Mouse (Mus musculus): ENCODE measurements around the gene Ankrd42. TPM values are rescaled to one million over a fixed set of nuclear protein-coding genes. Genes with fewer than 3 reads are reported as not detected.

The Ankrd42 gene
- total RNA-seq (2014; fragmentation: Nextera tagmentation) (1.1 and 2.2 TPM in 2 replicates), total RNA-seq (2017) (0.66 and 1.0 TPM in 2 replicates), polyA plus RNA-seq (2012) (0.43 and 0.44 TPM in 2 replicates)

- ATAC-seq (ENCODE audit: extremely low read depth, insufficient number of reproducible peaks, low FRiP score, poor library complexity, severe bottlenecking), result peak; percentile 96
- Histone ChIP-seq H3K4me1 (ENCODE audit: insufficient read depth, low read depth, low read length) (peaks cover 29% of the 10 kb centered on the region), H3K27me3 (ENCODE audit: insufficient read depth, low read length) (peaks cover 16% of the 10 kb centered on the region), H3K9me3 (replicated peaks) (no peaks in the 10 kb centered on the region), H3K4me3 (ENCODE audit: low read depth, low read length) (peak within 1 kb of the TSS; percentile 84), H3K36me3 (replicated peaks) (peaks cover 21% of the 10 kb centered on the region)
- no peak for TF ChIP-seq POLR2AphosphoS5 (IDR thresholded peaks at IDR 0.05; ENCODE audit: insufficient replicate concordance, low read depth, low read length)
- peak; percentile 83 for DNase-seq (ENCODE audit: low spot score)
Observed at GRCm38 (mm10) chr7:92637021-92637625, at the start of gene Ankrd42. Gene Ankrd42, minus strand, starts transcription at chr7:92637142.

- no peaks in the 10 kb centered on the region for H3K4me1 ChIP-seq (ENCODE audit: insufficient read depth, low read depth, low read length)
- peaks cover 38% of the 10 kb centered on the region for H3K27me3 ChIP-seq (ENCODE audit: insufficient read depth, low read length)
- ATAC-seq (ENCODE audit: extremely low read depth, insufficient number of reproducible peaks, low FRiP score, poor library complexity, severe bottlenecking) (no peak), DNase-seq (ENCODE audit: low spot score) (no peak)
- H3K4me3 ChIP-seq (ENCODE audit: low read depth, low read length), result no peak overlapping the region
- TF ChIP-seq GATA2 (IDR thresholded peaks at IDR 0.05; ENCODE audit: borderline replicate concordance, low read depth, low read length) (no peak), GATA1 (IDR thresholded peaks at IDR 0.05; ENCODE audit: borderline replicate concordance, low read length) (no peak), CTCF (IDR thresholded peaks at IDR 0.05; ENCODE audit: low read depth, low read length) (no peak), POLR2AphosphoS5 (IDR thresholded peaks at IDR 0.05; ENCODE audit: insufficient replicate concordance, low read depth, low read length) (no peak), TAL1 (conservative IDR thresholded peaks at IDR 0.05; ENCODE audit: low read depth, low read length) (no peak)
- H3K36me3 ChIP-seq (replicated peaks), result no peaks in the 10 kb centered on the region
- peaks cover 3% of the 10 kb centered on the region; the same call in 1 of the 2 replicates for H3K9me3 ChIP-seq (replicated peaks)
Observed at GRCm38 (mm10) chr7:92677346-92677745, 40.4 kb upstream of the Ankrd42 start.

- Histone ChIP-seq H3K9me3 (replicated peaks) (peaks cover 3% of the 10 kb centered on the region; the same call in 1 of the 2 replicates), H3K4me3 (ENCODE audit: low read depth, low read length) (no peak overlapping the region), H3K4me1 (ENCODE audit: insufficient read depth, low read depth, low read length) (peaks cover 8% of the 10 kb centered on the region), H3K27me3 (ENCODE audit: insufficient read depth, low read length) (peaks cover 33% of the 10 kb centered on the region), H3K36me3 (replicated peaks) (no peaks in the 10 kb centered on the region)
- no peak for ATAC-seq (ENCODE audit: extremely low read depth, insufficient number of reproducible peaks, low FRiP score, poor library complexity, severe bottlenecking)
- no peak for DNase-seq (ENCODE audit: low spot score)
- TF ChIP-seq GATA1 (IDR thresholded peaks at IDR 0.05; ENCODE audit: borderline replicate concordance, low read length) (no peak), GATA2 (IDR thresholded peaks at IDR 0.05; ENCODE audit: borderline replicate concordance, low read depth, low read length) (no peak), CTCF (IDR thresholded peaks at IDR 0.05; ENCODE audit: low read depth, low read length) (no peak), POLR2AphosphoS5 (IDR thresholded peaks at IDR 0.05; ENCODE audit: insufficient replicate concordance, low read depth, low read length) (no peak), TAL1 (conservative IDR thresholded peaks at IDR 0.05; ENCODE audit: low read depth, low read length) (no peak)
Observed at GRCm38 (mm10) chr7:92675131-92675530, 38.2 kb upstream of the Ankrd42 start.

- Histone ChIP-seq H3K4me3 (ENCODE audit: low read depth, low read length) (peak within 1 kb of the TSS; percentile 89), H3K36me3 (replicated peaks) (peaks cover 14% of the 10 kb centered on the region), H3K9me3 (replicated peaks) (peaks cover 3% of the 10 kb centered on the region; the same call in 1 of the 2 replicates), H3K4me1 (ENCODE audit: insufficient read depth, low read depth, low read length) (peaks cover 26% of the 10 kb centered on the region), H3K27me3 (ENCODE audit: insufficient read depth, low read length) (peaks cover 10% of the 10 kb centered on the region; the same call in 1 of the 2 replicates)
- DNase-seq (ENCODE audit: low spot score) (peak; percentile 91), ATAC-seq (ENCODE audit: extremely low read depth, insufficient number of reproducible peaks, low FRiP score, poor library complexity, severe bottlenecking) (peak; percentile 95)
- TF ChIP-seq CTCF (IDR thresholded peaks at IDR 0.05; ENCODE audit: low read depth, low read length), result no peak
- no peak for TF ChIP-seq GATA1 (IDR thresholded peaks at IDR 0.05; ENCODE audit: borderline replicate concordance, low read length)
- TF ChIP-seq POLR2AphosphoS5 (IDR thresholded peaks at IDR 0.05; ENCODE audit: insufficient replicate concordance, low read depth, low read length), result no peak
- TF ChIP-seq GATA2 (IDR thresholded peaks at IDR 0.05; ENCODE audit: borderline replicate concordance, low read depth, low read length), result no peak
- TF ChIP-seq TAL1 (conservative IDR thresholded peaks at IDR 0.05; ENCODE audit: low read depth, low read length), result no peak
Observed at GRCm38 (mm10) chr7:92669507-92670471, 32.8 kb upstream of the Ankrd42 start, which contains the start of gene Pcf11. Gene Pcf11, minus strand, starts transcription at chr7:92669934.

- TF ChIP-seq GATA1 (IDR thresholded peaks at IDR 0.05; ENCODE audit: borderline replicate concordance, low read length), result no peak
- TF ChIP-seq TAL1 (conservative IDR thresholded peaks at IDR 0.05; ENCODE audit: low read depth, low read length), result no peak
- Histone ChIP-seq H3K9me3 (replicated peaks) (peaks cover 3% of the 10 kb centered on the region; the same call in 1 of the 2 replicates), H3K27me3 (ENCODE audit: insufficient read depth, low read length) (0 out of 2 replicates have a peak, but pooled peaks cover 5% of the 10 kb centered on the region), H3K4me3 (ENCODE audit: low read depth, low read length) (peak overlapping the region; percentile 89), H3K36me3 (replicated peaks) (peaks cover 14% of the 10 kb centered on the region), H3K4me1 (ENCODE audit: insufficient read depth, low read depth, low read length) (peaks cover 26% of the 10 kb centered on the region)
- DNase-seq (ENCODE audit: low spot score) (peak; percentile 44), ATAC-seq (ENCODE audit: extremely low read depth, insufficient number of reproducible peaks, low FRiP score, poor library complexity, severe bottlenecking) (peak; percentile 16; the same call in 1 of the 2 replicates)
Observed at GRCm38 (mm10) chr7:92668791-92669506, 32.0 kb upstream of the Ankrd42 start.

Data from G1E (cell line).